Mouse (Mus musculus) embryo, embryonic 11.5 days (tissue): ENCODE measurements around the gene Chrnb2.

Experiments
- DNase-seq: peaks from one replicate; pipeline ENCODE4 v3.0.0-alpha.2; 2012; ENCODE audit warnings: low read depth, low spot score

The Chrnb2 gene

DNA sequence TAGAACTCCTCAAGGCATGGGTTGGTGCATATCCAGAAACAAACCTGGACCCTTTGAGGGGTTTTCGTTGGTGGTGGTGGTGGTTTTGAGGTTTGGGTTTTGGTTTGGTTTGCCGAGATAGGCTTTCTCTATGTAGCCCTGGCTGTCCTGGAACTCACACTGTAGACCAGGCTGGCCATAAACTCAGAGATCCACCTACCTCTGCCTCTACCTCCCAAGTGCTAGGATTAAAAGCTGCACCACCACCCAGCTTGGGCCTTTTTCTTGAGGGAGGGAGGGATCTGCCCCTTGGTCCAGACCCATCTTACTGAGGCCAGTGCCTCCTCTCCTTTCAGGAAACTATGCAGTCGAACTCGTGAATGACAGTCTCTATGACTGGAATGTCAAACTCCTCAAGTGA is 15.7 kb upstream of the Chrnb2 start:
- no peak for DNase-seq

DNA sequence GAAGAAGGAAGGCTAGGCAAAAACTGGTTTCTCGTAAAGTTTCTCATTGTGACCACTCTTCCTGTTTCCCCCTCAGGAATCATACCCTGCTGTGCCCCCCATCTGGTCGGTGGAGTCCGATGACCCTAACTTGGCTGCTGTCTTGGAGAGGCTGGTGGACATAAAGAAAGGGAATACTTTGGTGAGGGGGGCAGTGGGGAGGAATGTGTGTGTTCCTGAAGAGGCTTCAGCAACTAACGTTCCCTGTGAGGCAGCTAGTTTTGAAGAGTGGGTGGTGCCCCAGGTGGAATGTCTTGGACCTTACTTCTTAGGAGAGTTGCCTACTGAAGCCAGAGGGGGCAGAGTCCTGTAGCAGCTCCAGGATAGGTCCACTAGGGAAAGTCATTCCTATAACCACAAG is 11.6 kb upstream of the Chrnb2 start:
- DNase-seq, result no peak

DNA sequence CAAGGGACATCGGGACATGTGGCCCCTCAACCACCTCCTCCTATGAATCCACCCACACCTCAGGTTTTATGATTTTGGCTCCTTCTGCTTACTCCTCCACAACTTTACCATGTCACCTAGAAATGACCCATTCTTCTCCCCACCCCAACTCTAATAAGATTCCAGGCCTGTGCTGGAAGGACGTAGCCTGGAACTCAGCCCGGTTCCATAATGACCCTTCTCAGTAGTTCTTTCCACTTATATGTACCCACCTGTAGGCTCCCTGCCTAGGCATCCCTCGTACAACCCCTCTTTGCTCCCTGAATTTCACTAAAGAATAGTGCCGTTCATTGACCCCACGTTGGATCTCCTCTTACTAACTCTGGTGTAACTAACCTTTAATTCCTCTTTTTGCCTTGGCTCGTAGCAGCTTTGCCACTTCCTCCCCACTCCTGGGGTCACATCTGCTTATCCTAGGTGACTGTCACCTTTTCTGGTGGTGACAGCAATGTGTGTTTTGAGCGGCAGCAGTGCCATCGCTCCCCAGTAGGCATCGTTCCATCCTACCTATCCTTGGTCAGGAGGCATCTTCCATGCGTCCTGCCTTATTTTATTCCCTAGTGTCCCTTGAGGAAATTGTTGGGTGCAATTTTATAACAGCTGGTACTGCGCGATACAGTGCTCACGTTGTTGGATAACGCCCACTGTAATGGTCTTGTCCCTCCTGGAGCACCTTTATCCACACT is 10.0 kb upstream of the Chrnb2 start:
- no peak for DNase-seq

DNA sequence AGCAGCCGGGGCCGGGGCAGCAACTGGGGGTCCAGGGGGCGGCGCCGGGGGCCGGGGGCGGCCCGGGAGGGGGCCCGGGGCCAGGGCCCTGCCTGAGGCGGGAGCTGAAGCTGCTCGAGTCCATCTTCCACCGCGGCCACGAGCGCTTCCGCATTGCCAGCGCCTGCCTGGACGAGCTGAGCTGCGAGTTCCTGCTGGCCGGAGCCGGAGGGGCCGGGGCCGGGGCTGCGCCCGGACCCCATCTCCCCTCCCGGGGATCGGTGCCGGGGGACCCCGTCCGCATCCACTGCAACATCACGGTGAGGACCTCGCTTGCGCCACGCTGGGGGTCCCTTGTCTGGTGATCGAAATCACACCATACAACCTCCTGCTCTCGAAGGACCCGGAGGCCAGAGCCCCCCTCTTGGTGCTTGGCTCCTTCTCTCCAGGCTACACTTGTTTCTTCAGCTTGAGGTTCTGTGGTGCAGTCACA is 9.3 kb upstream of the Chrnb2 start:
- DNase-seq, result no peak

DNA sequence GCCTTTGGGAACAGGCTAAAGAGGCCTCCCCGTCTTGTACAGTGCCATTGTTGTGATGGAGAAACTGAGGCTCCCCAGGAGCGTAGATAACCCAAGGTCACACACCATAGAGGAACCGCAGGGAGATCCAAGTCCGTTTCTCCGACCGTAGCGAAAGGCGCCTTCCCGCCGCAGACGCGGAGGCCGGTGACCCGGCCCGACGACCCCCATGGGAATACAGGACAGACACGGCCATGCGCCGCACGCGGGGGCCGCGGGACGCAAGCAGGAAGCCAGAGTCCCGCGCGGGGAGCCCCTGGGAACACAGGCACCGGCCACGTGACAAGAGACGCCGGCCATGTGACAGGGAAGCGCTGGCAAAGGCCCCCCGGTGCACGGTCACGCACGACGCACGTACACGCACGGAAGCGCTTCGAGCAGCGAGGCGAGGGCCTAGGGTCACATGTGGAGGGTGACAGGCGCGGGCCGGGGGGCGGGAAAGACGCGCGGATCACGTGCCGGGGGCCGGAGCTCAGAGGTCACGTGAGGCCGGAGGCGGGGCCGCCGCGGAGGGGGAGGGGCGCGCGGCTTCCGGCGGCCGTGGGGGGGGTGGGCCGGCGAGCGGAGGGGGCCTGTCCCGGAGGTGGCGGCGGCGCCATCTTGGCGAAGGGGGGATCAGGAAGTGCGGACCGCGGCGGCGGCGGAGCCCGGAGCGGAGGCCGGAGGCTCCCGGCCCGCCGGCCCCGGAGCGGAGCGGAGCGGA is 8.7 kb upstream of the Chrnb2 start, which contains the start of gene Ube2q1:
Ube2q1 (plus strand) TSS at position 649 of the 742 bp plus-strand sequence.
- peak; percentile 87 for DNase-seq

DNA sequence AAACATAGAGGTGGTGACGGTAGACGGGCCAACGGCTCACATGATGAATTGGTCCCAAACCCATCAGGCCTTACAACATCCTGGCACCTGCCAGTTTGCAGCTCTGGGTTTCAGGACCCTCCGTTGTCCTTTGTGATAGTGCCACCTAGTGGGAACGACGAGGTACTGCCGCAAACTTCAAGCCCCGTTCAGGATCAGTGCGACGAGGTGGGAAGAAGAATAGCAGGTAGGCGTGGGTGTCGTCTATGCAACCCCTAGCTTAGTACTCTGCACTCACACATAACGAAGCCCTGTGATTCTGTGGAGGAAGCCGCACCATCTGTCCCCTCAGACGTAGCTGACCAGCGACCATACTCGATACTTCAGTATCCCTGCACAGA is 8.1 kb upstream of the Chrnb2 start:
- peak; percentile 78 for DNase-seq

DNA sequence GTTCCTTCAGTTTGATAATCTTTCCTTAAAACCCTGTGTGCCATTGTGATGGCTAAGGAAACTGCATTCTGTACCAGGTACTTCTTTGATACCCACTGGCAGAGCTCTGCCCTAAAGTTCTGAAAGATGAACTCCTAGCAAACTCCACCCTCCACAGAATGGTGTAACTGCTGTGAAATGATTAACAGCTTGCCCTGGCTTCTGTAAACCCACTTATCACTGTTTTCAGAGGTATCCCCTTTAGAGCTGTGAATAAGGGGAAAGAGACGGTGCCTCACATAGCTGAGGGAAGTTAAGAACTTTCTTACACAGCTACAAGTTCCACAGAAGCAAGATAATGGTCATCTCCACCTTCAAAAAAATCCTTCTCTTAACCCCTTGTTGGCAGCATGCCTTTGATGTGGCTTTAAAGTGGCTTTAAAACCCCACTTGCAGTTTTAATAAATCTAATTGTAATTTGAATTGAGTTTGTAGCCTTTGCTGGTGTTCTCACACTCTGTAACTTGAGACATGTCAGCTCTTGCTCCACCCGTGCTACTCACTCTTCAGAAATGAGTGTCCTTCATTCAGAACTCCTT is 6.1 kb upstream of the Chrnb2 start:
- no peak for DNase-seq

DNA sequence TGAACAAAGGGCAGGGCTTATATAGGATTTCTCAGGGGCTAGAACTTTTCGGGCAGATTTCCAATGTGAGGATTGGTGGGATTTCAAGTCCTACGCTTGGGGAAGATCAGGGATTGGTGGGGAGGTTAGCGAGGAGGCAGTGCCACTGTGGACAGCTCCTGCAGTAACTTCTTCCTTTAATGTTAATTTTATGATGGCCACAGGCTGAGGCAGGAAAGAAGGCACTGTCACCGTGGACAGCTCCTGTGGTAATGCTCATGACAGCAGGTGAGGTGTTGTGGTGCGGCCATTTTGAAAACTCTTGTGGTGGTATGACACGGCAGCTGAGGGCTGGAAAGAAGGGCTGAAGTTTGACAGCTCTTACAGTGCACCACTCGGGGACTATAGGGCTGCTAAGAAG is 5.2 kb upstream of the Chrnb2 start:
- DNase-seq, result no peak

DNA sequence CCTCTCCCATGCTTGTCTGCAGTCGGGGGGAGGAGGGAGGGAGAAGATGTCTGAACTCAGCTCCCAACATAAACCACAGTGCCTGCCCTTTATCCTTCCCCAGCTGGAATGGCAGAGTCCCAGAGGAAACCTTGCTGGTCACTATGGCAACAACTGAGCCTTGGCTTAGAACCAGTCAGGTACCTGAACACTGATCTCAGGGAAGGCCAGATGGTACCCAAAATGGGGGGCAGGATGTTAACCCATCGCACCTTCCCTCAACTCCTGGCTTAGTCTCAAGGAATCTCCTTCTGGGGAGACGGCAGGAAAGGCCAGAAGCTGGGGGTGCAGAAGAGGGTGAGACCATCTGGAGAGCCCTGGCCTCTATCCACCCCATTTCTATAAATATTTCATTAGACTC is 4.6 kb downstream of the Chrnb2 start:
- no peak for DNase-seq

DNA sequence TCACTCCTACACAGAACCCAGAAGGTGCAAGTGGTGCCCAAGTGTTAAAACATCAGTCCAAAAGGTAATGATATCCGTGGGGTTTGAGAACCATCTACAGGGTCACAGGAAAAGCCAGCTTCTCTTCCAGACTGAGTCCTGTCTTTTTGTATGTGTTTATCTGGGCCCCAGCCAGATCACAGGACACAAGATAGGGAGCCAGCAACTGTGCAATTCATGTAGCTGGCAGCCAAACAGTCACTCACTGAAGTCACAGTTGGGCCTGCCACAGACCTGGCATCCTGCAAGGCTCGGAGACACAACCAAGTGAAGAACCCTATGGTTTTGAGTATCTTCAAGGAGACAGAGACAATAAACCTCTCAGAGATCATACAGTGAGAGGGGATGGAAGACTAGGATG is 6.6 kb downstream of the Chrnb2 start:
- no peak for DNase-seq

DNA sequence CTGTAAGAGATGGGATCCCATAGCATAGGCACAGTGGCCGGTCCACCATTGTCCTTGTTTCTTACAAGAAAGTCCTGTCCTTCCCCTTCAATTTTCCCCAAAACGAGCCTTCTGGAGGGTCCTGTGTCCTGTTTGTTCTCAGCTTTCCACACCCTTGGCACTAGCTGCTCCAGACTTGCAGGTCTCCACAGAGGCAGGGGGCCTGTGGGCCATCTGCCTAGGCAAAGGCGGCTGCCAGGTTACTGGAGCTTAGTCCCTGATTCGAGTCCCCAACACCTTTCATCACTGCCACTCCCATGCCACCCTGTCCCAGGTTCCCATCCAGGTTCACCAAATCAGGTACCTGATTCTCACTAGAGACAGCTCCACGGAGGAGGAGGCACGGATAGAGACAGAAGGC is 9.1 kb downstream of the Chrnb2 start:
- no peak for DNase-seq

DNA sequence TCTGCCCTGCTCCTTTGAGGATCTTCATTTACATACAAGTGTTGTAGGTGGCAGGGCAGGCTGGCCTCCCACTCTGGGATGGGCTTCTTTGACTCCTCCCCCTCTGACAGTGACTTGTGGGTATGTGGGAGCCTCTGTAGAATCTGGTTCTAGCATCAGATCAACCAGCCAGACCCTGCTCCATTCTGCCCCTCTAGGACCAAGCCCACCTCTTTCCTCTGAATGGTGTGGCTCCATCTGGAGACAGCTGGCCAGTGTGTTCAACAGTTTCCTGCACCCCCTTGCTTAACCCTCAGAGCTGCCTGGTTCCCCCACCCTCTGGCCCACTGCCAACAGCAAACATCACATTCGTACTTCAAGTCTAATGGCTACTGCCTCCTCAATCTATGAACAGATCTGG is 12.1 kb downstream of the Chrnb2 start:
- DNase-seq, result no peak

DNA sequence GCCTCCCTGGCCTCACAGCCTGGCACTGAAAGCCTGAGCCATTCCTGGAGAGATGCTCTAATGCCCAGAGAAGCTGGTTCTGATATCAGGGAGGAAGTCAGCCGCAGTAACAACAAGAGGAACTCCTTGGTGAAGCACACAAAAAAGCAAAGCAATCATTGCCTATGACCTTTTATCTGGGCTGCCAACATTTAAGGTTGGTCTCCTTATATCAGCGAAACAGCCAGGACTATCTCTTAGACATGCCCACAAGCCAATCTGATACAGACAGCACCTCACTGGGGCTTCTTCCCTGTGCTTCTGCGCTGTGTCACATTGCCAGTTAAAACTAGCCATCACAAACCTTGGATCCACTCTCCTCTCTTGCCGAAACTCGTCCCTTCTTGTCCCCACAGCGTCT is 25.9 kb downstream of the Chrnb2 start:
- no peak for DNase-seq

DNA sequence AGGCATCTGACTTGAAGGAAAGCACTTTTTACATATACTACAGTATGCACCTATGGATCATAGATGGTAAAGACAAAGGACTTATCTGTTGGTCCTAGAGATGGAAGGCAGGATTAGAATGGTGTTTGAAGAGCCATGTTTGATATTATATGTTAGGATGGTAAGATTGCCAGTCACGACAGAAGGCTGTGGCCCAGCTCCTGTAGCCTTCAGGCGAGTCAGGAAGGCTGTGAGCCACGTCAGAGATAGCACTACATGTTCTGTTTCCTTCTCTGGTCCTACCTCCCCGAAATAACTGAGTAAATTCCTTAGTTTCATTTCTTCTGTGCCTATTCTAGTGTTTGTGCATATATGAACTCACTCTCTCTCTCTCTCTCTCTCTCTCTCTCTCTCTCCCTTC is 32.3 kb downstream of the Chrnb2 start:
- no peak for DNase-seq

DNA sequence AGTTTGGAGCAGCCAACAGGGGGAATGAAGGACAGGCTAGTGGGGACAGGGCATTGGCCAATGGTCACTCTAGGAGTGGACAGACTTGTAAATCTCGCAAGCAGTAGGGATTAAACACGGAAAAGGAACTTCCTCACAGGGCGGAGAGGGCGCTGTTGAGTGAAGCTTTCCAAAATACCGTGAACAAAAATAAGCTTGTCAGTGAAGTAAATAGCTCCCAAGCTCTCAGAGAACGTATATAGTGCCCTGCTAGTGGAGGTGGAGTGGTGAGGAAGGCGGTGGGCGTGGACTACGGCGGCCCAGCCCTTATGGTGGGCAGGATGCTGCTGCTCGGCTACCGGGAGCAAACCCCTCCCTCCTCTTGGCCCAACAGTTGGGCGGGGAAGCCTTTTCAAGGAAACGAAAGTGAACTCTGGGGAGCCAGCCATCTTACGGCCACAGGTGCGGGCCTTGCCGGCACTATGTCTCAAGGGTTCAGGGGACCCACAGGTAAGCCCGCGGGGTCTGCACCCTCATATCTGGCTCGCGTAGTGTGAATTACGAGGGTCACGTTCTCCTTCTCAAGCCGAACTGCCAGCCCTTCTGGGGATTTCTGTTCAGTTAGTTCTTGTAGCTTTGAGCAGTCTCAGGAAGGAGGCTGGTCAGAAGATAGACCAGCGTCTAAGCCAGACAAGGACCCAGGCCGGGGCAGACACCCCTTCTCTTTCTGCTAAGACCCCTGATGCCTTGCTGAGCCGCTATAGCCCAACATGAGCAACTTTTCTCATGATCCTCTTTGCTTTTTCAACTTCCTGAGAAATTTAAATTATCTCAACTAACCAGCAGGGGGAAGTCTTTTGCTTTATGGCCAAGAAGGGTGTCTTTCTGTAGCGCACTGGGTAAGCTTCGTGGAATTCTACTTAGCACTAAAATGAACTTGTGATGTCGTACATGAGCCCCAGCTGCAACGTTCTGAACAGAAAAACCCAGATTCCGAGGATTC is 33.8 kb downstream of the Chrnb2 start:
- peak; percentile 51 for DNase-seq

DNA sequence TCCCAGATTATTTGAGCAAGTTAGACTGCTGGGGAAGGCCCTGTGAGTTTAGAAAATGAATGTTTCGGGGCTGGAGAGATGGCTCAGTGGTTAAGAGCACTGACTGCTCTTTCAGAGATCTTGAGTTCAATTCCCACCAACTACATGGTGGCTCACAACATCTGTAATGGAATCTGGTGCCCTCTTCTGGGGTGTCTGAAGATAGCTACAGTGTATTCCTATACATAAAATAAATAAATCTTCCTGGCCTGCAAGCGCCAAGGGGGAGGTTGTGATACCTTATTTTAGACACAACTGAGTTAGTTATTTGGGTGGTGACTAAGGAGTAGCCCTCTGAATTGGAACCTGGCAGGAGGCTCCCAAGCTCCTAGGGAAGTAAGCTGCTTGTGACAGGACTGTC is 35.6 kb downstream of the Chrnb2 start:
- no peak for DNase-seq

DNA sequence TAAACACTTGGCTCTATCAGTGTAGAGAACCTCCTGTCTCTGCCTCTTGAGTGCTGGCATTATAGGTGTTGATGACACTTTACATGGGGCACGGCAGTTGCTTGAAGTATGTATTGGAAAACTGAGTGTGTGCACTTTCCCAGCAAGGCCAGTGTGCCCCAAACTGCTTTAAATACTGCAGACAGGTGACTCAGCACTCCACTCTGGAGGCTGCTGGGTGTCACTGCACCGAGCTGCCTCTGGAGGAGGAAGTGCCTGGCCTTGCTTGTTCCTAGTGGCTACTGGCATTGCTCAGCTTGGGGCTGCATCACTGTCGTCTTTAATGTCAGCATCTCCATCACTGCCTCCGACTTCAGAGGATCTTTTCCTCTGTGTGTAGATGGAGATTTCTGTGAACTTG is 37.4 kb downstream of the Chrnb2 start:
- DNase-seq, result no peak

DNA sequence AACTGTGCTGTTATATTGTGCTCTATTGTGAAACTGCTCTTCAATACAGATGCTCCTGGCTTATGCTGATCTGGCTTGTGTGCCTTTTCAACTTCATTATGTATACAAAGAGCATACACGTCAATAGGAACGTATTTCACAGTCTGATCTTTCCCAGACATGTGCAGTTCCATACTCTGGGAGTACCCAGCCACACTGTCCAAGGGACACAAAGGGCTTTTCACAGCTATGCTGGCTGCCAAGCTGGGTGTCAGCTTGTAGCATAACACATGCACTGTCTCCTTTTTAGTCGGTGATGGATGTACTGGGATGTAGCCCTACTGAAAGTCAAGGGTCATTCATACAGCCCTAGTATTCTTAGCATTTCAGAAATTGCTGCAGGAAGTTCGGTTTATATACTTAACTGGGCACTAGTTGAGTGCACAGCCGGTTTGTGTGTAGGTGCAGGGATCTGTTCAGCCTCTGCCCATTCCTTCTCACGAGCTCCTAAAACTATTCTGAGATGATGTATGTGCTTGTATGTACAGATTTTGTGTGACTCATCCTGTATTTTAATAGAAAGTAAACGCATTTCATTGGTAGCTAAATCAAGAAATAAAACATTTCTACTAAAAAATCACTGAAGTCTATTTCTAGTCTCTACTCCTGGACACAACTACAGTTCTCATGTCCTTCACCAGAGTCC is 40.9 kb downstream of the Chrnb2 start:
- DNase-seq, result no peak

DNA sequence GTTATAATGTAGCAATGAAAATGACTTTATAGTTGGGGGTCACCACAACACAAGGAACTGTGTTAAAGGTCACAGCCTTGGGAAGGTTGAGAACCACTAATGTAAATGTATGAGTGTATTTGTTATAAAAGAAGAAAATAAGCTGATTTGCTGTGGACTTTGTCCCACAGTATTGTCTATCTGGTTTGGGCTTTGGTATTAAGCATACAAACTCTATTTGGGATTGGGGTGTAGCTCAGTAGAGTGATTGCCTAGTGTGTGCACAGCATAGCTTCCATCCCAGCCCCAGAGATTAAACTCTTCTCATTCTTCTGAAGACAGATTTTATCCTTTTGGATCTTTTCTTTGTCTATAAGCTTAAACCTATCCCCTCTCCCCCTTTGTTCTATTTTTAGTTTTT is 42.4 kb downstream of the Chrnb2 start:
- DNase-seq, result no peak

DNA sequence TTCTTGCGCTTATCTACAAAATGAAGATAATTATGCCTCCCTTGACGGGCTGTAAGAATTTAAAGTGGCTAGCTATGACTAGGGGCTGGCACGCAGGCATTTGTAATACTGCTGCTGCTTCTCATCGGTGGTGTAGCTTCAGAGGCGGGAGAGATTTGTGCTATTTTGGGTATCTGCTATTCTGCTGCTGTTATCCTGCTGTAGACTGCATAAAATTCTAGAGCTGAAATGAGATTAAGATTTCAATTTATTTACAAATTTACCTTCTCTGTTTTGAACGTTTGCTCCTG is 48.5 kb downstream of the Chrnb2 start:
- no peak for DNase-seq

DNA sequence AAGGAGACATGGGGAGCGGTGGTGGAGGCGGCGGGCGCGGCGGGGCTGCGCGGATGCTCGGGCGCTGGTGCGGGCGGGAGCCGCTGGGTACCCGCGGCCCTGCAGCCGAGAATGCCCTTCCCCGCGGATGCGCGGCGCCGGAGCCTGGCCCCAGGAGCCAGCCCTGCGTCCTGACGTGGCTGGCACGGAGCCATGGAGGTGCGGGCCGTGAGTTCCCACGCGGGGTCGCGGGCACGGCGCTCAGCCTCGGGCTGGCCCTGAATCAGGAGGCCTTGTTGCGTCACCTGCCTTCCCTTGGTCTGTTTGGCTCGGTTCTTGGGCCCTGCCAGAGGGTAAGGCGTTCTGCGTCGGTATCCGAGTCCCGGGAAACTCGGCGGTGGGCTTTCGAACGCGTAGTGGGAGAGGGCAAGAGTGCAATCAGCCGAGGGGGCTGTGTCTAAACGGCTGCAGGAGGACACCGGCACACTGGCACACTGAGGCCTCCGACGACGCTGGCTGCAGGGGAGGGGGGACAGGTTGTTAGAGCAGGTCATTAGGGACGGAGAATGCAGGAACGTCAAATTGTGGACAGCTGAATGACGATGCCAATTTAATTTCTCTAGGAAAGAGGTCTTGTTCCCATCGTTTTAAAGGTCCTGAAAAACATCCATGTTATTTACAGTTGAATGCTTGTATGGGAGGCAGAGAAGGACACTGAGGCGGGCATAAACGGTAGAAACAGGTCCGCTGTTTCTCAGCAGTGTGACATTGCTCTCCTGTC is 49.0 kb downstream of the Chrnb2 start:
- no peak for DNase-seq
